Mouse (Mus musculus): Measurements from ENCODE around the gene Olfr1156.

Gene Olfr1156

DNA sequence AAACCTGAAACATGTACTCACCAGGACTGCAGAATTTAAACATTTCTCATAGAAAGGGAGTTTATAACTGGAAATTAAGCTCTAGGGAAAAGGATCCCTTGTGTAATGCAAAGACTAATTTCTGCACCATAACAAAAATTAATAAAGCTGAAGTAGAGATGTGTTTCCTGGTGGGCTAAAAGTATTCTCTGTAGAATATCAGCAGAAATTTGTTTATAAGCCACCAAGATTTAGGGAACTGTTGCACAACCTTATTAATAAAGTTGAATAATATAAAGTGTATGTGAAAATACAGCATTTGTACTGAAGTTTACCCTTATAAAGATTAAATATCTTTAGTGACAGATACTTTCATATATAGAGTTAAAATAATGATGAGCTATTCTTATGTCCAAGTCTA, at the start of gene Olfr1156:
Olfr1156 (minus strand) TSS at position 101 of the 400 bp plus-strand sequence.
- no peak for DNase-seq (ENCODE audit: low read depth, low spot score)

DNA sequence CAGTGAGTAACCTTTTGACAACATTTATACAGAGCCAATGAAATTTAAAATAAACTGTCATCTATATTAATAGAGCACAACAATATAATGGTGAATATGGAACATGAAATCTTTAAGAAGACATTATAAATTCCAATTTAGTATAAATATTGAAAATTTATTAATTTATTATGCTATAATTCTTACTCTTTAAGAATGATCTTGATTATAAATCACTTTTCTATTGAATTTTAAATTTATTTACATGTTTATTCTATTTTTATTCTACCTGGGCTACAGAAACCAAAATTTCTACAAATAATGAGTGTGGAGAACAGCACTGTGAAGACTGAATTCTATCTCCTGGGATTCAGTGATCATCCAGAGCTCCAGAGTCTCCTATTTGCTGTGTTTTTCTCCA, 36.9 kb upstream of the Olfr1156 start, which contains the start of gene Olfr1158:
Olfr1158 (plus strand) TSS at position 301 of the 400 bp plus-strand sequence.
- no peak for DNase-seq (ENCODE audit: low read depth, low spot score)

DNA sequence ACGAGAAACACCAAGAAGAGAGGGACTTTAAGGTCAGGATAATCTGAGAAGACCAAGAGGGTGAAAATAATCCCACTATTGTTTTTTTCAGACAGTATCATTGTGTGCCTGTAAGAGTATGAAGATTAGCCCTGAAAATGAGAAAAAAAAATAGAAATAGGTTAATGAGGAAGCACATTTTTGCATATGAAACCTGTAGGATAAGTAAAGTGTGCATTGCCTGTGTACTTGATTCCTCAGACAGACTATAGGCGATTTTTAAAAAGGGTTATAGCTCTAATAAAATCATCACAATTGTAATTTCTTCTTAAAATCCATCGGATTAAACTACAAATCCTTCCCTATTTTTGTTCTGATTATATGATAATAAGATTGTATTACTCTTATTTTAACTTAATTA, 21.7 kb upstream of the Olfr1156 start, which contains the start of gene Olfr74:
Olfr74 (minus strand) TSS at position 101 of the 400 bp plus-strand sequence.
- no peak for DNase-seq (ENCODE audit: low read depth, low spot score)

DNA sequence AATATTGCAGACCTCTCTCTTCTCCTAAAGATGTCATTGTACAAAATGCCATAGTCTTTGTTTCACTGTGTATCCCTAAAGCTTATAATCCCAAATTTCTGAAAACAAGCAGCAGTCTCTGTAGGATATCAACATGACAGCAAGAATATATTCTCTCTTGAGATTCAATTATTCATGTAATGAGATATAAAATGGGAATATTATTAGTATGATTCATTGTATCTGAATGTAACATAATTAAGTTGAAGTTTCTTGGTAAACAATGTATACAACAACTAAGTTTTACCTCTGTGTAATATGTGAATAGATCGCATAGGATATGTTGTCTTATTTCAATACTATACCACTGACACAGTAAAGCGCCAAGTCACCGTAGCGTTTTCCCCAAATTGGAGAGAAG, 15.3 kb upstream of the Olfr1156 start, which contains the start of gene Olfr1157:
Olfr1157 (minus strand) TSS at position 101 of the 400 bp plus-strand sequence.
- no peak for DNase-seq (ENCODE audit: low read depth, low spot score)

DNA sequence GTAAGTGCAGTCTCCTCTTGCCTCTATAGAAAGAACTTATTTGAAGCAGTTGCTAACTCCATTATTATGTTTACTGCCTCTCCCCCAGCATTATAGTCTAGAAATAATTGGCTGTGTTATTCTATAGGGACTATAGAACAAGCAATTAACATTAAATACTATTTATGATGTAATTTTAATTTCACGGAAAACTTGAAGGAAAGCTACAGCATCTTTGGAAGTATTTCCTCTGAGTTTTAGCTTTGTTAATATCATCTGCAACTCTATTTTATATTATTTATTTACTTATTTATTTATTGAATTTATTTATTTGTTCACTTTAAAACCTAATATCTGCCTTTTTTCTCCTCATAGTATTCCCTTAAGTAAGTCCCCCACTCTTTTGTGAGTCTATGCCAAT, 7.9 kb downstream of the Olfr1156 start, which contains the start of gene Olfr1155:
Olfr1155 (minus strand) TSS at position 101 of the 400 bp plus-strand sequence.
- DNase-seq (ENCODE audit: low read depth, low spot score), result no peak

DNA sequence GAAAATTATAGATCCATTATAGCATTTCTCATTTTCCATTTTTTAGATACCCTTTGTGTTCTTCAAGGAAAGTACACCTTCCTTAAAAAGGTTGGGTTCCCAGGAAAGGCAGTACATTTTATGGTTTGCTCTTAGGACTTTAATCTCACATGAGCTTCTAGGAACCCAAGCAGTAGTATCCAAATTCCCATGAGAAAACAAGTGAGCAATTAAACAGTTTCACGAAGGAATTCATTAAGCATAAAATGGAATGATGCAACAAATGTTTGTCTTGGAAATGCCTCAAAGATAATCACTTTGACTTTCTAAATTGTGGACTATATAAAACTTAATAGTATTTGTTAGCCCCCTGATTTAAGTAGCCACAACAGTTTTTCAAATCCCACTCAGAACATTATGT, 47.8 kb downstream of the Olfr1156 start, which contains the start of gene Olfr1154:
Olfr1154 (minus strand) TSS at position 101 of the 400 bp plus-strand sequence.
- DNase-seq (ENCODE audit: low read depth, low spot score), result no peak

All from skeletal muscle tissue, adult 2 months (tissue).